Mouse (Mus musculus) heart, adult 2 months (tissue): ENCODE measurements at regions not wholly inside any gene's neighbourhood (a gene's known extent, or its start where the extent isn't known, plus 50 kb on each side); places are given as distances from the start of the nearest gene placed in this dataset.

Experiments used
- DNase-seq, 2 experiments: peaks; one replicate each; pipeline ENCODE4 v3.0.0; 2021
- H3K27ac ChIP-seq: fragments of 200-600 bp; 2 replicates; pipeline ENCODE4 v1.8.1; 2022
- H3K27me3 ChIP-seq: fragments of 200-500 bp; 2 replicates; pipeline ENCODE4 v1.6.1; 2012; ENCODE audit warnings: mild to moderate bottlenecking, low read length, inconsistent platforms, mixed read lengths; ENCODE audit not compliant: control insufficient read depth, insufficient read depth
- H3K36me3 ChIP-seq: fragments of 200-500 bp; 2 replicates; pipeline ENCODE4 v1.6.1; 2012; ENCODE audit warnings: low read length, inconsistent platforms; ENCODE audit not compliant: control insufficient read depth, insufficient read depth
- H3K4me1 ChIP-seq: fragments of 200-500 bp; 2 replicates; pipeline ENCODE4 v1.6.1; 2011; ENCODE audit warnings: low read length; ENCODE audit not compliant: control insufficient read depth, insufficient read depth
- H3K4me3 ChIP-seq: fragments of 200-600 bp; 2 replicates; pipeline ENCODE4 v1.8.1; 2022
- H3K79me2 ChIP-seq: fragments of 200-500 bp; replicated peaks from 2 replicates; pipeline ENCODE4 v1.6.1; 2012; ENCODE audit warnings: mild to moderate bottlenecking, inconsistent platforms, low read length, moderate library complexity, mixed read lengths; ENCODE audit not compliant: control insufficient read depth, insufficient read depth
- H3K9ac ChIP-seq: fragments of 200-500 bp; 2 replicates; pipeline ENCODE4 v1.6.1; 2012; ENCODE audit warnings: low read depth, mild to moderate bottlenecking, control low read depth, inconsistent platforms, low read length, mixed read lengths
- CTCF ChIP-seq: fragments of 200-600 bp; IDR thresholded peaks from 2 replicates; pipeline ENCODE4 v1.8.1; 2022; ENCODE audit warnings: antibody characterized with exemption, mild to moderate bottlenecking, moderate library complexity
- EP300 ChIP-seq: fragments of 200-500 bp; IDR thresholded peaks from 2 replicates; pipeline ENCODE4 v1.6.1; 2011; ENCODE audit warnings: low read depth, low read length, control low read depth; ENCODE audit not compliant: insufficient read depth
- POLR2A ChIP-seq: fragments of 200-500 bp; IDR thresholded peaks from 2 replicates; pipeline ENCODE4 v1.6.1; 2011; ENCODE audit warnings: mild to moderate bottlenecking, low read depth, low read length, control low read depth; ENCODE audit not compliant: insufficient read depth
- WGBS: fragments of 180-500 bp; shearing (Covaris S2); methylation state at CpG from one replicate; pipeline ENCODE4 v1.1.7; 2018; 5-methylcytosine and 5-hydroxymethylcytosine counted together
- intact Hi-C: fragments of 180-260 bp; cut with DNase I; formaldehyde crosslinking; loops from one replicate; pipeline ENCODE4 v1.15.1; 2025

GRCm38 (mm10) chr10:12018281-12018680, 675.1 kb downstream of the Epm2a start:
- Histone ChIP-seq H3K27me3 (no peaks in the 10 kb centered on the region), H3K79me2 (no peaks in the 10 kb centered on the region), H3K36me3 (no peaks in the 10 kb centered on the region), H3K4me3 (no peak overlapping the region), H3K4me1 (no peaks in the 10 kb centered on the region), H3K9ac (no peak overlapping the region), H3K27ac (no peak overlapping the region)
- DNase-seq, result no peak
- WGBS, result 53% methylated on average over 5 of the region's 5 CpGs
- TF ChIP-seq CTCF, result no peak
- TF ChIP-seq POLR2A, result no peak
- TF ChIP-seq EP300, result no peak
- intact Hi-C loops, result no loop called here

GRCm38 (mm10) chr10:12019159-12019779, 676.1 kb downstream of the Epm2a start:
- no peaks in the 10 kb centered on the region for H3K36me3 ChIP-seq
- H3K79me2 ChIP-seq, result no peaks in the 10 kb centered on the region
- H3K9ac ChIP-seq, result no peak overlapping the region
- DNase-seq, result peak; percentile 31 to 59
- 37% methylated on average over 14 of the region's 14 CpGs for WGBS
- H3K27me3 ChIP-seq, result no peaks in the 10 kb centered on the region
- H3K4me1 ChIP-seq, result no peaks in the 10 kb centered on the region
- peak overlapping the region; percentile 82 for H3K27ac ChIP-seq
- TF ChIP-seq CTCF (no peak), EP300 (no peak), POLR2A (no peak)
- intact Hi-C loops, result no loop called here
- no peak overlapping the region for H3K4me3 ChIP-seq

GRCm38 (mm10) chr10:12020576-12020975, 677.4 kb downstream of the Epm2a start:
- Histone ChIP-seq H3K79me2 (no peaks in the 10 kb centered on the region), H3K4me1 (no peaks in the 10 kb centered on the region), H3K4me3 (no peak overlapping the region), H3K36me3 (no peaks in the 10 kb centered on the region), H3K27me3 (no peaks in the 10 kb centered on the region), H3K27ac (no peak overlapping the region), H3K9ac (no peak overlapping the region)
- DNase-seq, result no peak
- TF ChIP-seq CTCF (no peak), POLR2A (no peak), EP300 (no peak)
- WGBS, result 81% methylated on average over 4 of the region's 4 CpGs
- intact Hi-C loops, result no loop called here

- H3K27ac ChIP-seq, result no peak overlapping the region
Observed at GRCm38 (mm10) chr10:12035159-12035558, 692.0 kb downstream of the Epm2a start.

GRCm38 (mm10) chr10:12045937-12046336, 702.7 kb downstream of the Epm2a start:
- no peaks in the 10 kb centered on the region for H3K36me3 ChIP-seq
- H3K79me2 ChIP-seq, result no peaks in the 10 kb centered on the region
- TF ChIP-seq POLR2A (no peak), CTCF (no peak), EP300 (no peak)
- no peak overlapping the region for H3K4me3 ChIP-seq
- H3K9ac ChIP-seq, result no peak overlapping the region
- no peaks in the 10 kb centered on the region for H3K4me1 ChIP-seq
- no peaks in the 10 kb centered on the region for H3K27me3 ChIP-seq
- no peak overlapping the region for H3K27ac ChIP-seq
- intact Hi-C loops, result no loop called here
- 31% methylated on average over 2 of the region's 2 CpGs for whole genome bisulfite sequencing
- DNase-seq, result no peak

More at GRCm38 (mm10) chr10:12035159-12035558, 692.0 kb downstream of the Epm2a start:
- Histone ChIP-seq H3K9ac (no peak overlapping the region), H3K4me3 (no peak overlapping the region), H3K27me3 (no peaks in the 10 kb centered on the region), H3K36me3 (no peaks in the 10 kb centered on the region), H3K79me2 (no peaks in the 10 kb centered on the region), H3K4me1 (no peaks in the 10 kb centered on the region)
- WGBS, result 21% methylated on average over 1 of the region's 1 CpGs
- no peak for DNase-seq
- no peak for TF ChIP-seq POLR2A
- TF ChIP-seq EP300, result no peak
- TF ChIP-seq CTCF, result no peak
- intact Hi-C loops, result no loop called here

GRCm38 (mm10) chr10:12059728-12060127, 716.5 kb downstream of the Epm2a start:
- Histone ChIP-seq H3K9ac (no peak overlapping the region), H3K79me2 (no peaks in the 10 kb centered on the region), H3K27ac (no peak overlapping the region), H3K4me3 (no peak overlapping the region), H3K36me3 (no peaks in the 10 kb centered on the region), H3K4me1 (no peaks in the 10 kb centered on the region), H3K27me3 (no peaks in the 10 kb centered on the region)
- no peak for DNase-seq
- TF ChIP-seq CTCF (no peak), POLR2A (no peak), EP300 (no peak)
- WGBS, result 80% methylated on average over 1 of the region's 1 CpGs
- intact Hi-C loops, result no loop called here
